Mouse (Mus musculus) kidney, embryonic 16.5 days (tissue): ENCODE measurements around the gene Zfp119b. TPM values are rescaled to one million over a fixed set of nuclear protein-coding genes. Genes with fewer than 3 reads are reported as not detected.

ENCODE experiments used
- ATAC-seq: fragments of 200-750 bp; cut with Nextera tagmentation; 2 replicates; pipeline ENCODE4 v1.8.0; 2017; ENCODE audit warnings: moderate TSS enrichment; ENCODE audit not compliant: low FRiP score, low TSS enrichment
- H3K27ac ChIP-seq: fragments of 300-500 bp; sonication (generic); 2 replicates; pipeline ENCODE4 v1.5.1; 2014; ENCODE audit warnings: low read length
- H3K27me3 ChIP-seq: fragments of 300-500 bp; sonication (generic); 2 replicates; pipeline ENCODE4 v1.6.1; 2014; ENCODE audit warnings: low read length, control low read depth, mixed read lengths; ENCODE audit not compliant: insufficient read depth
- H3K36me3 ChIP-seq: fragments of 300-500 bp; sonication (generic); 2 replicates; pipeline ENCODE4 v1.6.1; 2014; ENCODE audit warnings: low read length, control low read depth, mixed read lengths; ENCODE audit not compliant: insufficient read depth
- H3K4me1 ChIP-seq: fragments of 300-500 bp; sonication (generic); 2 replicates; pipeline ENCODE4 v1.6.1; 2014; ENCODE audit warnings: low read length, control low read depth, mixed read lengths; ENCODE audit not compliant: insufficient read depth
- H3K4me2 ChIP-seq: fragments of 300-500 bp; sonication (generic); replicated peaks from 2 replicates; pipeline ENCODE4 v1.6.1; 2014; ENCODE audit warnings: low read depth, low read length
- H3K4me3 ChIP-seq: fragments of 300-500 bp; sonication (generic); 2 replicates; pipeline ENCODE4 v1.5.1; 2014; ENCODE audit warnings: mild to moderate bottlenecking, low read length
- H3K9ac ChIP-seq: fragments of 300-500 bp; sonication (generic); replicated peaks from 2 replicates; pipeline ENCODE4 v1.6.1; 2014; ENCODE audit warnings: low read length
- H3K9me3 ChIP-seq: fragments of 300-500 bp; sonication (generic); 2 replicates; pipeline ENCODE4 v1.6.1; 2016; ENCODE audit warnings: low read length, control low read depth
- WGBS: fragments of 180-500 bp; shearing (Covaris S2); extraction: QIAGEN DNeasy Blood & Tissue Kit; methylation state at CpG from one replicate; pipeline ENCODE4 v1.1.7; 2014; 5-methylcytosine and 5-hydroxymethylcytosine counted together
- polyA plus RNA-seq: library from polyadenylated mRNA; unstranded; fragments of >200 nt; fragmentation: Nextera tagmentation; extraction: Ambion mirVana; gene quantifications from 2 replicates; pipeline ENCODE4 v1.2.1, GENCODE M21; 2015

Zfp119b gene
- polyA plus RNA-seq, 1 experiment from 2014 or later, result 7.8 TPM

DNA sequence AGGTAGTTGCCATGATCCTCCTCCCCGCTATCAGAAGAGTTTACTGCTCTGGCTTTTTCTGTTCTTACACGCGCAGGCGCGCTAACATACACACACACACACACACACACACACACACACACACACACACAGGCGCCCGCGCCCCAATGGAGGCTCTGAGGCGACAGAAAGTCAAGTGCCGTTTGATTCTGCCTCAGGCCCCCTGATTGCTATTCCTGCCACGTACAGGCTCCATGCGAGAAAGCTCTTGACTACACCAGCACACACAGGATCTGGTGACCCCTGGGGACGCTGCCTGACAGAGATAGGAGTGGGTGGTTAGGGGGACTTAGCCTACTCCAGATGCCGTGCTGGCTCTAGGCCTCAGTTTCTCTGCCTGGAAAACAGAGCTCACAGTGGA lies 20.3 kb upstream of the Zfp119b start:
- H3K4me2 ChIP-seq, result peak overlapping the region; percentile 98
- peaks cover 23% of the 10 kb centered on the region for H3K36me3 ChIP-seq
- 0 out of 2 replicates have a peak, but pooled peaks have one; percentile 2 for ATAC-seq
- WGBS, result 43% methylated on average over 14 of the region's 14 CpGs
- peak overlapping the region; percentile 83; the same call in 1 of the 2 replicates for H3K9ac ChIP-seq
- peaks cover 16% of the 10 kb centered on the region for H3K4me1 ChIP-seq
- H3K27ac ChIP-seq, result peak overlapping the region; percentile 54
- H3K4me3 ChIP-seq, result no peak overlapping the region
- no peaks in the 10 kb centered on the region for H3K9me3 ChIP-seq
- 0 out of 2 replicates have a peak, but pooled peaks cover 7% of the 10 kb centered on the region for H3K27me3 ChIP-seq

DNA sequence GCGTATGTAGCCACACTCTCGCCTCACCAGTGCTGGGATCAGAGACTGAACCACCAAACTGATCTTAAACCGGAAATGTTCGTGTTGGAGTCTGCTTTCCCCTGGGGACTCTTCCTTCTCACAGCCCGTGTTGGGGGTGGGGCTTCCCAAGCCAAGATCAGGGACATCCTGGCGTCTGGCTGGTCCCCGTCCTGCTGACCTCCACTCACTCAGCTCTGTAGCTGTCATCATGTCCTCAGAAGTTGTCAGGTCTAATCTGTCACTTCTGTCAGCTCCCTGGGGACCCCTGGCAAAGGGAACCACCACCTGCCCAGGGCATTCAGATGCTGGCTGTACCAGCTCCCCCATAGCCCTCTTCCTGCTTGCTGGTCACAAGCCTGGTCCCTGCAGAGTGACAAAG lies 18.9 kb upstream of the Zfp119b start:
- peaks cover 26% of the 10 kb centered on the region for H3K36me3 ChIP-seq
- no peak overlapping the region for H3K4me3 ChIP-seq
- 0 out of 2 replicates have a peak, but pooled peaks cover 7% of the 10 kb centered on the region for H3K27me3 ChIP-seq
- H3K9me3 ChIP-seq, result no peaks in the 10 kb centered on the region
- no peak overlapping the region for H3K4me2 ChIP-seq
- H3K27ac ChIP-seq, result no peak overlapping the region; the same call in 1 of the 2 replicates
- ATAC-seq, result no peak
- no peak overlapping the region for H3K9ac ChIP-seq
- peaks cover 16% of the 10 kb centered on the region for H3K4me1 ChIP-seq
- WGBS, result 56% methylated on average over 7 of the region's 7 CpGs

DNA sequence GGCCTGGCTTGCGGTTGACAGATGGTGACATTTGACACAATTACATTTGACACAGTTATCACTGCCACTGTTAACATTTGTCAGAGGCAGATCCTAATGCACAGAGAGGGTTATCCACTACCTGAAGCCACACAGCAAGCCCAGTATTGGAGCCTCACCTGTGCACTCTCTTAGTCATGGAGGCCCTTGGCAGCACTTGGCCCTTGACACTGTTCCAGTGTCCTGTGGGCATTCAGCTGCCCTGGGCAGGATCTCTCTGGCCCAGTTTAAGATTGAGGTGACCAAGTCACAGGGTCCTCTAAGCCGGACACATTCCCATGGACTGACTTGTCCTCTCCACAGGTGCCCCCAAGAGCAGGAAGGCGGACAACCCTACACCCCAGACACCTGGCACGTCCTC lies 17.9 kb upstream of the Zfp119b start:
- no peak overlapping the region for H3K4me2 ChIP-seq
- 0 out of 2 replicates have a peak, but pooled peaks cover 7% of the 10 kb centered on the region for H3K27me3 ChIP-seq
- H3K36me3 ChIP-seq, result peaks cover 29% of the 10 kb centered on the region
- H3K27ac ChIP-seq, result no peak overlapping the region
- no peak for ATAC-seq
- no peaks in the 10 kb centered on the region for H3K9me3 ChIP-seq
- no peak overlapping the region for H3K9ac ChIP-seq
- no peak overlapping the region for H3K4me3 ChIP-seq
- 90% methylated on average over 4 of the region's 4 CpGs for WGBS
- H3K4me1 ChIP-seq, result peaks cover 16% of the 10 kb centered on the region

DNA sequence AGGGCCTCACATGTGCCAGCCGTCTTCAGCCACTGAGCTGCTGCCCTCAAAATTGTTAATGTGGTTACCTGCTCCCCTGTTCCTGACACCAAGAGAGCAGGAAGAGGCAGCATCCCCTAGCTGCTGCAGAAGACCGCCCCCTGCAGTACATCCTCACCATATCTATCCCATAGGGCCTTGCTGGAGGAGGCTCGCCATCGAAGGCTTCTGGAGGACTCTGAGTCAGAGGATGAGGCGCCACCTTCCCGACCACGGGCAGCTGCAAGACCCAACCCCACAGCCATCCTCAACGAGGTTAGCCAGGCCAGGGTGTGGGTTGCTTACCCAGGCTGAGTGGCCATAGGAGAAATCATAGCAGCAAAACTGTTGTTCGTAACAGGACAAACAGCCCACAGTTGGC lies 15.7 kb upstream of the Zfp119b start:
- ATAC-seq, result no peak
- H3K4me1 ChIP-seq, result peaks cover 9% of the 10 kb centered on the region
- H3K27ac ChIP-seq, result peak overlapping the region; percentile 20; the same call in 1 of the 2 replicates
- peaks cover 37% of the 10 kb centered on the region for H3K36me3 ChIP-seq
- no peaks in the 10 kb centered on the region for H3K9me3 ChIP-seq
- H3K4me2 ChIP-seq, result no peak overlapping the region
- no peak overlapping the region for H3K9ac ChIP-seq
- H3K27me3 ChIP-seq, result no peaks in the 10 kb centered on the region
- WGBS, result 91% methylated on average over 9 of the region's 9 CpGs
- H3K4me3 ChIP-seq, result no peak overlapping the region

DNA sequence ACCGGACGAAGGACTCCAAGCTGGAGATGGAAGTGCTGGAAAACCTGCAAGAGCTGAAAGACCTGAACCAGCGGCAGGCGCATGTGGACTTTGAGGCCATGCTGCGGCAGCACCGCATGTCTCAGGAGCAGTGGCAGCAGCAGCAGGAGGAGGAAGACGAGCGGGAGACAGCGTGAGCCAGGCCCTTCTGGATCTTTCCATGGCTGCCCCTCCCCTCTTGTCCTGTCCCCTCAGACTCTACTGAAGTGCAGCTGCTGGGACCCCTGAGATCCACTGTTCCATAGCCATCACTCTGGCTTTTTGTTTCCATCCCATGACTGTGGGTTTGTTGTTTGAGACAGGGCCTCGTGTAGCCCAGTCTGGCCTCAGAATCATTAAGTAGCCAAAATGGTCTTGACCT lies 15.2 kb upstream of the Zfp119b start:
- 92% methylated on average over 10 of the region's 10 CpGs for WGBS
- Histone ChIP-seq H3K36me3 (peaks cover 37% of the 10 kb centered on the region), H3K27me3 (no peaks in the 10 kb centered on the region), H3K9ac (no peak overlapping the region), H3K4me3 (no peak overlapping the region), H3K4me1 (peaks cover 13% of the 10 kb centered on the region), H3K27ac (no peak overlapping the region), H3K9me3 (no peaks in the 10 kb centered on the region), H3K4me2 (no peak overlapping the region)
- no peak for ATAC-seq

DNA sequence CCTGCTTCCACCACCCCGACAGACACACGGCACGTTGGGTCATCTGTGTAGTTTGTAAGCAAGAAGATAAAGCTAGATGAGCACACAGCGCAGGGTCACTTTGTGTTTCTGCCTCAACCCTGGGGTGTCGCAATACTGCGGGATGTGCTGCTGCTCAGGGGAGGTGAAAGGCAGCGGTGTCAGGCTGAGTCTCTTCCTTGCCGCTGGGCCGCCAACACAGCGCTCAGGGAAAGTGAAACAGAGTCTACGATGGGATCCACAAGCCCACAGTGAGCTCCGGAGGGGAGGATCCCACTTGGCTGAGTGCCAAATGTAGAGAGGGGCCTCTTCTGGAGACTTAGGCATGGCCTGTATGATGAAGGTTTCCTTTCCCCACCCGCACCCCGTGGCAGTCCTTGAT lies 13.9 kb upstream of the Zfp119b start:
- Histone ChIP-seq H3K36me3 (peaks cover 37% of the 10 kb centered on the region), H3K27ac (no peak overlapping the region)
- 83% methylated on average over 14 of the region's 14 CpGs for WGBS

DNA sequence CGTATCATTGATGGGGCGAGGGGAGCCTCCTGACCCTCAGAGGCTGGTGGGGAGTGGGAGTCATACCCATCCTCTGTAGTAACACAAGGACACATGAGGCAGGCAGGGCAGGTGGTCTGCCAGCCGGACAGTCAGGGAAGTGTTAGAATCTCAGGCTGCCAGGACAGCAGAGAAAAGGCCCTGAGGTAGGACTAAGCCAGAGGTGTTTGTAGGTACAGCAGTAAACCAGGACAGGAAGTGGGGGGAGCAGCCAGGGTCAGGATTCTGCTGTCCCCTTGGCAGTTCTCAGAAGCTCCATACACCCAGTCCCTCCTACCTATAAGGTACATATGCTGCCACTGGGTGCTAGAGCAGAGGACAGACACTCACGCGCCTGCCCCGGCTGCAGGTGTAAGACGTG lies 12.3 kb upstream of the Zfp119b start:
- 94% methylated on average over 7 of the region's 7 CpGs for WGBS
- peaks cover 15% of the 10 kb centered on the region for H3K4me1 ChIP-seq
- H3K9ac ChIP-seq, result no peak overlapping the region
- no peak for ATAC-seq
- H3K4me3 ChIP-seq, result no peak overlapping the region
- no peaks in the 10 kb centered on the region for H3K9me3 ChIP-seq
- peaks cover 24% of the 10 kb centered on the region for H3K36me3 ChIP-seq
- no peak overlapping the region for H3K27ac ChIP-seq
- no peak overlapping the region for H3K4me2 ChIP-seq
- no peaks in the 10 kb centered on the region for H3K27me3 ChIP-seq

More for the DNA sequence above, 13.9 kb upstream of the Zfp119b start:
- Histone ChIP-seq H3K27me3 (no peaks in the 10 kb centered on the region), H3K4me2 (no peak overlapping the region), H3K4me3 (no peak overlapping the region), H3K9ac (no peak overlapping the region), H3K4me1 (peaks cover 15% of the 10 kb centered on the region), H3K9me3 (no peaks in the 10 kb centered on the region)
- no peak for ATAC-seq

DNA sequence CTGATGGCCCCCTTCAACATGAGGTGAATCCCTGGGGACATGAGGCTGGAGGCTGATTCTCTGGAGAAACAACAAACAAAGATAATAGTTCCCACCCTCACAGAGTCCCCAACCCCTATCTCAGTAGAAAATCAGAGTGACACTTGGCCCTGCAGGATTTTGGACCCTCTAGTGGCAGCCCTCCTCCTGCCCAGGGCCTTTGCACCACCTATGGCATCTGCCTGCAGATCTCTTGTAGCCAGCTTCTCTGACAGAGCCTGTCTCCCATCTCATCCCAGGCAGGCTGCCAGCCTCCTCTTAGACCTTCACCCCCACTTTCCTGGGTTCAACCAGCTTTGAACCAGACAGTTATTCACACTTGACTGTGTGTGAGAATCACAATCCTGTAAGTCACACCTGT lies 11.5 kb upstream of the Zfp119b start:
- ATAC-seq, result no peak
- Histone ChIP-seq H3K27ac (no peak overlapping the region), H3K4me3 (no peak overlapping the region), H3K4me1 (peaks cover 20% of the 10 kb centered on the region), H3K27me3 (no peaks in the 10 kb centered on the region), H3K9me3 (no peaks in the 10 kb centered on the region), H3K9ac (no peak overlapping the region), H3K36me3 (peaks cover 21% of the 10 kb centered on the region), H3K4me2 (no peak overlapping the region)

DNA sequence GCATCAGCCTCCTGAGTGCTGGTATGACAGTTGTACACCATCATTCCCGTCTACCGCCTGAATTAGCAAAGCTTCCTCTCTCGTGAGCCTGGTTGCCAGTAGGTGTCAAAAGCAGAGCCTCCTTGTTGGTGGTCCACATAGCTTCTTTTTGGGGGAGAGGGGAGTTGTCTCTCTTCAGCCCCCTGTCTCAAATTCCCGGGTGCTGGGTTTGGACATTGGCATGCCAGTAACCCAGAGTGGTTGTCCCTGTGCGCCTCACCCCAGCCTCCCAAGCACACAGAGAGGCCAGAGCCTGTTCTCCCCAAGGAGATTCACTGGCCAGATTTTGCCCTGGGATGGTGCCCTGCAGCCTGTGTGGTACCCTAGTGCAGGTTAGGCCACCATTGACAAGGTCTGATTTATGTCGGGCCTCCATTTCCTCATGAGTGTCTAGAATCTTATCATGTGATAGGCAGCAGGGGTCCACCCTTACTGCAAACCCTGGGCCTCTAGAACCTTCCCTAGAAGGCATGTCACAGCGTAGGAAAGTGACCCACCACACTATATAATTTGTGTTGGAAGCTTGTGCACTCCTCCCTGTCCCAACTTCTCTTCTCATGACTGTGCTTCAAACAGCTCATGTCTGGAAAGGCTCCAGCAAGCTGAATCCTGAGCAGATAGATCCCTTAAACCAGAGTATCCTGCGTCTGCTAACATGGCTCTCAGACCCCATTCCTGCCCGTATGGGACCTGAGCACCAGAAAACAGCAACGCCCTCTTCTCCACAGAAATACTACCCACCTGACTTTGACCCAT lies 10.8 kb upstream of the Zfp119b start:
- WGBS, result 69% methylated on average over 10 of the region's 10 CpGs
- Histone ChIP-seq H3K27ac (no peak overlapping the region), H3K4me3 (peak overlapping the region; percentile 66), H3K27me3 (0 out of 2 replicates have a peak, but pooled peaks cover under 1% of the 10 kb centered on the region), H3K9me3 (no peaks in the 10 kb centered on the region), H3K9ac (peak overlapping the region; percentile 60), H3K4me2 (peak overlapping the region; percentile 74), H3K4me1 (peaks cover 20% of the 10 kb centered on the region), H3K36me3 (peaks cover 20% of the 10 kb centered on the region)
- no peak for ATAC-seq
